Mouse (Mus musculus): ENCODE measurements at regions not wholly inside any gene's neighbourhood (a gene's known extent, or its start where the extent isn't known, plus 50 kb on each side); places are given as distances from the start of the nearest gene placed in this dataset.

DNA sequence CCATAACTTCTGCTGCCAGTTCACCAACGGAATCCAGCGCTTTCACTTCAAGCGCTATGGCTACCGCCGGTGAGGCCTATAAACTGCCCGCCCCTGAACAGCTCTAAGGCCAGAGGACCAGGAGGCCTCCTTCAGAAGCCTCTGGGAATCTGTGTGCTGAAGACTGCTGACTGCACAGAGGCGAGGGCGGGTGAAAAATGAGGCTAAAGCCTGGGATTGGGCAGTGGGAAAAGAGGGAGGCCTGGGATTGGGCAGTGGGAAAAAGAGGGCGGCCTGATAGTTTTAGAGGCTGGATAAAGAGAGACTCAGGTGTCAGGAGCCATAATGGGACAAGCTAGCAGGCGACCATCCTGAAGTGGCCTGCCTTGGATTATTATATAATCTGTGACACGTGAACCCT, 80.8 kb downstream of the Plekhb2 start:
- no peak for DNase-seq (ENCODE audit: low spot score)

DNA sequence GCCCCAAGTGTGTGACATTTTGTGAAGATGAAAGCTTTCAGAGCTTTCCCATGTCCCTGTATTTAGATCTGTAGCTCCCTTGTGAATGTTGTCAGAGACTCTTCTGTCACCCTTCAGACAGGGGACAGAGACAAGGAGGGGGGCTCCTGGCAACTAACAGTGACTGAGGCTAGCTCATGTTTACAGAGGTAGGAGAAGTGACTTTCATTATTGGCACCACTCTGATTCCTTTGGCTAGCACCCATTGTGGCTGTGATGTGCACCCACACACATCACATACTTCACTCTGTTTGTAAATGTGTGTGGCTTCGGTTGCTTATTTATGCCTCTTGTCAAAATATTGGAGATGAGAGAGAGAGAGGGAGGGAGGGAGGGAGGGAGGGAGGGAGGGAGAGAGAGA, 93.4 kb downstream of the Plekhb2 start:
- DNase-seq (ENCODE audit: low spot score), result no peak

DNA sequence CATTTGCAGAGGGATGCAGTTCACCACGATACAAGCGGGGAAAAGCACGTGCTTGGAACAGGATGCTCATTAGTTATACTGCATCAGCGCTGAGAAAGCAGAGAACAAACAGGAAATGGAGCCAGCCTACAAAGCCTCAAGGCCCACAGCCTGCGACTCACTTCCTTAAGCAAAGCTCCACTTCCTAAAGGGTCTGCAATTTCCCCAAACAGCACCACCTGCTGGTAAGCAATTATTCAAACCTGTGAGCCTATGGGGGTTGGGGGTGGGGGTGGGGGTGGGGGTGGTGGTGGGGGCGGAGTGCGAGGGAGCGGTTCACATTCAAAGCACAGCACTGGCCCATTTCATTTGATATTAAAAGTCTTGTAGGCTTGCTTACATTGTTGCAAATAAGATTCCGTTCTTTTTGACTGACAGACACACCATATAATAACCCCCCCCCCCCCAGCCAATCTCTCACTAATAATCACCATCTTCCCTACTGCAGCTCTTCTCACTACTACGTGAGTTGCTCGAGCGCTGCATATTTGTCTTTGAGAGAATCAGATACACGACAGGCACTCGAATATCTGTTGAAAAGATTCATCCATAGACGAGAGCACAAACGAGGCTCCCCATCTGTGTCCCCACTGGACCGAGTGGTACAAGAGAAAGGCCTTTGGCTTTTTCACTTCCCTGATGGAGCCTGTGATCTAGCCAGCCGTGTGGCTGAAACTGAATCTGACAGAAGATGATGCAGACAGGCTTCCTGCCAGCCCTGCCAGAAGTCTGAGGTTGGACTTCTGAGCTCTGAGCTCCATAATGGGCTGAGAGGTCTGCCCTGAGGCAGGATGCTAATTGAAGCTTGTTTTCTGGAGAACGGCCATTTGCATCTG, 112.1 kb downstream of the Plekhb2 start:
- no peak for DNase-seq (ENCODE audit: low spot score)

DNA sequence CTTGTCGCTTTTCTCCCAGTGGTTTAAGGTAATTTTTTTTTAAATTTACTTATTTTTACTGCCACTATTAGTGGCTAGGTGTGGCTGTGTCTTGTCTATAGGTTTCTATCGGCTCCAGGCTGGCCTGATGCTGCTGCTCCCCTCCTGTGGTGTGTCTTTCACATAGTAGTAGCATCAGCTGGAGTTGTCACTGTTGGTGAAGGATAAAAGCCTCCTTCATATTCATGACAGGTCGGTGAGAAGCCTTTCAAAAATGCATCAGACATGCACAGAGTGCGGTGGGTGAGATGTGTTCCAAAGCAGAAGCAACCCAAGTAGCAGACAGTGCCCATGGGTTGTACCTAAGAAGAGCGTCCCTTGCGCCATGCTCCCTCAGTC, 112.7 kb downstream of the Plekhb2 start:
- DNase-seq (ENCODE audit: low spot score), result no peak

DNA sequence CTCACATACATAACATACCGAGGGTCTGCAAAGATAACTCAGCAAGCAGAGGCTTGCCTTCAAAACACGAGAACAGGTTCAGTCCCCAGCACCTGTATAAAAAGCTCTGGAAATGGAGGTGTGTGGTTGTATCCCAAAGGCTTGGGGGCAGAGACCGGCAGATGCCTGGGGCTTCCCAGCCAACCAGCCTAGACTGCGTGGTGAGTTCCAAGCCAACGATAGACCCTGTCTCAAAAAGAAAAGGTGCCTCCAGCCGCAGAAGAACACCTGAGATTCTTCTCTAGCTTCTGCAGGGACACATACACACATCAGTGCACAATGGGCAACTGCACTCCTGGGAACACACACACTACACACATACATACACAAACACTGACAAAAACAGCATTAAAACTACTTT, 125.0 kb downstream of the Plekhb2 start:
- no peak for DNase-seq (ENCODE audit: low spot score)

DNA sequence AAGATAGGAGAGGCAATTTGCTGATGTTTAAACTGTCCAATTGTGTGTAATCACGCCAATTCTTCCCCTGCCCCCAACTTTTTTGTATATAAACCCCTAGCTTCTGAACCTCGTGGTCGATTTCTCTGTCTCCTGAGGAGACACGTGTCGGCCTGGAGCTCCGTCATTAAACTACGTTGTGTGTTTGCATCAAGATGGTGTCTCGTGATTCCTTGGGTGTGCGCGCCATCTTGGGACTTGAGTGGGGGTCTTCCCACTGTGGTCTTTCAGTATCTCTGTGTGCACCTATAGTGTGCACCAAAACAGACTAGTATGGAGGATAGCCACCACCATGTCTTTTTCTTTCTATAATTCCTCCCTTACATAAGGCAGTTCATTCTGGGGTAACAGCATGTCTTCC, 128.4 kb downstream of the Plekhb2 start:
- DNase-seq (ENCODE audit: low spot score), result no peak

DNA sequence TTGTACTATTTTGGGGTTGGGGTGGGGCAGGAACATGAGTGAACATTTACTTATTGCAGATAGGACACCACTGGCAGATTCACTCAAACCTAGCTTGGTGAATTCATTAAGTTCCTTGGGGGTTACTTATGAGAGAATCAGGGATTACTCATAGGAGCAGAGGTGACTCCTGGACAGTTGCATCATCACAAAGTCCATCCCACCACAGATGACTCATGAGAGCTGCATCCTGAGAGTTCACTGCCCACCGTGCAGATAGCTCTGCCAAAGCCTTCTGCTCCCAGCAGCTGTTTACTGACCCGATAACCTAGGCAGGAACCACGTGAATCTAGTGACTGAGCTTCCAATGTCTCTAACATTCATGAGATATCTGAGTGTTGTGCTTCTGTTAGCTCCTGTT, 129.6 kb downstream of the Plekhb2 start:
- DNase-seq (ENCODE audit: low spot score), result no peak

DNA sequence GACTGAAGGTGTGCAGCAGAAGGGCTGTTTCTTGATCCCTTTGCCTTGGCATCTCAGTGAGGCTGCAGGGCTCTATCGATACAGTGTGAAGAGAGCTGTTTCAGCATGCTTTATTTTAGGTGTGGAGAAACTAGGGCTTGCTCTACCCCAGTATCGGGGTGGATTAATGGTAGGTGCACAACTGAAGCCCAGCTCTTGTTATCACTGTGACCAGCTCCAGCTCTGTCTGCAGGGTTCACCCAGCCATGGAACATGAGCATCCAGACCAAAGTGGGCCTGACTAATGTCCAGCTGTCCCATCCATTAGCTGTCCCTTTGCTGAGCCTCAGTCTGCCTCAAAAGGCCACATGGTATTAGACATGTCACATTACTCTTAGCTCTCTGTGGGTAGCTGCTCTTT, 132.2 kb downstream of the Plekhb2 start:
- no peak for DNase-seq (ENCODE audit: low spot score)

DNA sequence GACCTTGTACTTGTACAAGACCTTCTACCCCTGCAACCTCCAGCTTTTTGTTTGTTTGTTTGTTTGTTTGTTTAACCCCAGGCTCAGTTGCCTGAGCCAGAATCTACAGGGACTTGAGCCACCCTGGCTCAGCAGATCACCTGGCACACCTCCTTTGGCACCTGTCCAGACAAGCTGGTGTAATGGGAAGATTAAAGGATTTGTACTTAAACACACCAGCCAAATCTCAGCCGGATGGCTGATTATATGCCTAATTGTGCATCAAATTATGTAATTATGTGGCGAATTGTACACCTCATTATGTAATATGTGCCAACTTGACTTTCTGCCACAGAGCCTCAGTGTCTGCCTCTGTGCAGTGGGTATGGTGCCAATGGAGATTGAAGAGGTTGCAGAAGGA, 133.2 kb downstream of the Plekhb2 start:
- no peak for DNase-seq (ENCODE audit: low spot score)

DNA sequence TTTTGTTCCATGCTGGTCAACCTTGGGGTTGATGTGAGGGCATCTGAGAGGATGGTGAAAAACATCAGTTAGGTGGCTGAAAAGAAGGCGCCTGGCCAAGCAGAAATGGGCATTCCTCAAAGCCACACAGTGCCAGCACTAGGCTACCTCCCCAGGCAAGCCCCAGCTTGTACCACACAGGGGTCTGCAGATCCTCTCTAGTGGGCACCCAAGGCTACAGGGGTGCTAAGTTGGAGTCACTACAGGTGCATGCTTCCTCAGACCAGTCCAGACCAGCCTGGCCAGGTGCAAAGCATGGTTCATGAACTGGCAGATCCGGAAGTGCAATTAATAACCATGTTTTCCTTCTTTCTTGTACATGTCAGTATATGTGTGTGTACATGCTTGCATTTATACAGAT, 137.1 kb downstream of the Plekhb2 start:
- no peak for DNase-seq (ENCODE audit: low spot score)

DNA sequence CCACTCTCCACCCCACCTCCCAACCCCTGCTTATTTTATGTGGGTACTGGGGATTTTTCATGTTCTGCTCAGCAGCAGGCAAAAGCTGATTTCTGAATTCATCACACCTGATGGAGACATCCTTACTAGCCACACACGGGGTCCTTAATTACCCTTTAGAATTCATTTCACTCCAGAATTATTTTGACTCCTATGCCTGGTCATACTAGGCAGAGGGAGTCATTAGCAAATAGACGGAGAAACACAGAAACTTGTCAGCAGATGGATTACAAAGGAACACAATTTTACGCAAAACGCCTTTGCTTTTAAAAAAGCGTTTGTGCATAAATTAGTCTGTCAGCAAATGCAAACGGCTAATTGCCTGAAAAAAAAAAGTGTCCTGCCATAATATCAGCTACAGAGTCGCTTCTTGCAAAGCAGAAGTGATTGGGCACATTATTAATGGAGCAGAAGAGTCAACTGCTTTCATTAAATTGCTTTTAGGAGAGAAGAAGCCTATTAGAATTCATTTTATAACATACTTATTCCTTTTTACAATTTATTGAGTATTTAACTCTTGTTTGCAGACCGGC, 138.0 kb downstream of the Plekhb2 start:
- DNase-seq (ENCODE audit: low spot score), result no peak

DNA sequence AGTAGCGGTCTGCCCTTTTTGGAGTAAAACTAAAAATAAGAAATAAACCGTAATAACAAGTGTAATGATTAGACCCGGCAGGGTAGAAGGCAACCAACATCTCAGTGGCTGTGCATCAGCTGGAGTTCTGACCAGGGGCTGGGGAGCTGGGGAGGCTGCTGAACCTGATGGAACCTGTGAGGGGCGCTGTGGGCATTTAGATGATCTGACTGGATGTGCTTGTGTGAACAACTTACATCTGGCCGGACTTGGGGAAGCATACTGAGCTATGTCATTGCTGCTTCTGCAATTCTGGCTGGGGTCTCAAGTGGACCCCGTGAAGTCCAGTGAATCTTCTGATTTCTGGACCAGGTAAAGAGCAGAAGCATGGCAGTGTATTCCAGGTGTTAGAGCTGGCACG, 138.4 kb downstream of the Plekhb2 start:
- DNase-seq (ENCODE audit: low spot score), result no peak

DNA sequence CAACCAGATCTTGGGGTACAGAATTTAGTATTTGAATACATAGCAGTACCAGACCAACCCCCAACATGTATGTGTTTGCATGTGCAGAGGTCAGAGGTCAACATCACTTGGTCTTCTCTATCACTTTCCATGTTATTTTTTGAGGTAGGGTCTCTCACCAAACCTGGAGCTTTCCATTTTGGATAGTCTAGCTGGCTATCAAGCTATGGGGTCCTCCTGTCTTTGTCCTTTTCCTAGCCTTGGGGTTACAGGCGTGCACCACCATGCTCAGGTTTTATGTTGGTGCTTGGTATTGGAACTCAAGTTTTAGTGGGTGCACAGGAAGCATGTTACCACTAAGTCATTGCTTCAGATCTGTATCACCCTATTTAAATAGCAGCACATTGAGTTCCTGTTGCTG, 151.0 kb downstream of the Plekhb2 start:
- DNase-seq (ENCODE audit: low spot score), result no peak

DNA sequence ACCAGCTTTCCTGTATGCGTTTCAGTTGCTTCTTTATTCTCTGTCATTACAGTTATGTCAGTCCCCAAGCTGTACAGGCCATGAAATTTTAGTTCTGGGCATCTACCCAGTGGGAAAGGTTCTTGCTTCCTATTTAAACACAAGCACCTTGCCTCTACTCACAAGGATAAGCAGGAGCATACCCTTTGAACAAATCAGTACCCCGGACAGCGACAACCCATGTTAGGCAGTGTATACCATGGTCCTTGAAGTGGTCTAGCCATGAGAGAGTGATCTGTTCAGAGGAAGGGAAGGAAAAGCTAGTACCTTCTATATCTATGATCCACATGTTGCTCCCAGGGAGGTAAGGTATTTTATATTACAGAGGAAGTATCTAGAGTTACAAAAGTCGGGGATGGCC, 167.7 kb downstream of the Plekhb2 start:
- no peak for DNase-seq (ENCODE audit: low spot score)

DNA sequence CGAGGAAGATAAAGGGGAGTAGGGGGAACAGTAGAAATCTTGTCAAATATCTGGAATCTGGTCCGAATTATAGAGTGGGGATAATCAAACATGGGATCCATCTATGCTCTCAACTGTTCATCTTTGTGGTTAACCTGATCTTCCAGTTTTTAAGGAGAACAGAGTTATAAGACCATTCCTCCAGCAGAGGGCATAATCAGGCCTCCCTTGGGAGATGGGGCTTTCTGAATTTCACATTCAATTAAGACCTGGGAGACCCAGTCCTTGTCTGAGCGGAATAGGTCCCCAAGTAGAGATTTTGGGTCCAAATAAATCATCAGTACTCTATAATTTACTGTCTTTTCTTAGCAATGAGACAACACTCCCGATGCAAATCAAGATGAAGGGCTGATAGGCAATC, 182.8 kb downstream of the Plekhb2 start:
- DNase-seq (ENCODE audit: low spot score), result no peak

DNA sequence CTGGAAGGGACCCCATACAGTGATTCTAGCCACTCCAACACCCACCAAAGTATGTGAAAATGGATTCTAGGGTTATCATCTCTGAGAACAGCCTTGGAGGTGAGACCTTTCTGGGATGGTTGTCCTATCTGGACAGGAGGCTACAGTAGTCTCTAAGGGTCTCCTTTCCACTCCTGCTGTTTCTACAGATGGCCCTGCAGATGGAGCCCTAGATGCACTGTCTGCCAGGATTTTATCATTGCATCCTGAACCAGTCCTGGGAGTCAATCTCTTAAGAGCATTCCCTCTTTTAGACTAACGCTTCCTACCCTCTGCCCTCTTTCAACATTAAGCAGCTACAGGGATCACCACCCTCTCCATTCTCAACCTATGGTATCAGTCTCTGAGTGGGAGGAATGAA, 223.0 kb downstream of the Plekhb2 start:
- no peak for DNase-seq (ENCODE audit: low spot score)

DNA sequence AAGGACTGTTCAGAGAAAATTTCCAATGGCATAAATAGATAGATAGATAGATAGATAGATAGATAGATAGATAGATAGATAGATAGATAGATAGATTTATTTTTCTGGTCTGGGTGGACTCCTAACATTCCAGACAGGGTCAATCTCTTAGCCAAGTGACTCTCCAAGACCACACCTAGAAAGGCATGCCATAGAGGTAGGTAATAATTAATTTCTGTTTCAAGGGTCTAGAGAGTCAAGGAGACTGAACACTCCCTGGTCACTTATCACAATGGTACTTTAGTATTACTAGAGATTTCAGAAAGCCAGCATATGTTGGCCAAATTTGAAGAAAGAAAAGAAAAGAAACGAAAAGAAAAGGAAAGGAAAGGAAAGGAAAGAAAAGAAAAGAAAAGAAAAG, 245.1 kb downstream of the Plekhb2 start:
- DNase-seq (ENCODE audit: low spot score), result no peak

DNA sequence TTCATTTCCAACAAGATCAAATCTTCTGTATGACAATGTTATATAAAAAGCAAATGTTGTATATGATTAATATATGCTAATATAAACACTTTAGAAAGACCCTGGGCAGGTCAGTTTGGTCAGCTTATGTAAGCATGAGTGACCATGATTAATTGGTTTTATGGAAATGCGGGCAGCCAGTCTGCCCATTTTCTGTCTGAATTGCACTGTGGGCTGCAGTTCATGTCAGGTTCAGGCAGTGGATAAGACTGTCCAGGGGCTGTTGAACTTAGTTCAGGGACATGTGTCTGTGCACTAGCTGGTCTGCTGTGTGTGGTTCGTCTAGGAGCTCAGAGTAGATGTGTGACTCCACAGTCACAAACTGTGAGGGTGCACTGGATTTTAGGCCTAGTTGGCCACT, 246.0 kb downstream of the Plekhb2 start:
- no peak for DNase-seq (ENCODE audit: low spot score)

DNA sequence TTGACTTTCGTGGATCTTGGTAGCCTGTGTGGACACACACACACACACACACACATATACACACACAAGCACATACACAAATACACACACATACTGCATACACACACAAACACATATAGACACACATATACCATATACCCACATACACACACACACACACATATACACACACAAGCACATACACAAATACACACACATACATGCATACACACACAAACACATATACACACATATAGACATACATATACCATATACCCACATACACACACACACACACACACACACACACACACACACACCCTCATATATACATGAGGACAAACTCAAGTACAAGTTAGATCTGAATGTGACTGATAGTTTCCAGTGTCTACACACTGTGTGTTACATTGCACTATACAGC, 256.9 kb downstream of the Plekhb2 start:
- no peak for DNase-seq (ENCODE audit: low spot score)

DNA sequence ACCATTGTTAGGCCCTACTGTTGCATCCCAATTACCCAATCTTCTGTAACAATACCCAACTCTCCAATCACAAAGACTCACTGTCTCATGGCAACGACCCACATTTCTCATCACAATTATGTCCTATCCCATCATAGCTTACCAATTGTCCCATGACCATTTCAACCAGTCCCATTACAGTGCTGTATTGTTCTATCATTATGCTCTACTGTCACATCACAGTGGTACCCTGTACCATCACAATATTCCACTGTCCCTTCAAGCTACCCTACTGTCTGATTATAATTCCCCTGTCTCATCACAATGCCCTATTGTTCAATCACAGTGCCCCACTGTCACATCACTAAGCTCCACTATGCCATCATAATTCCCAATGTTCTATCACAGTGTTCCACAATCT, 260.0 kb downstream of the Plekhb2 start:
- no peak for DNase-seq (ENCODE audit: low spot score)

DNA sequence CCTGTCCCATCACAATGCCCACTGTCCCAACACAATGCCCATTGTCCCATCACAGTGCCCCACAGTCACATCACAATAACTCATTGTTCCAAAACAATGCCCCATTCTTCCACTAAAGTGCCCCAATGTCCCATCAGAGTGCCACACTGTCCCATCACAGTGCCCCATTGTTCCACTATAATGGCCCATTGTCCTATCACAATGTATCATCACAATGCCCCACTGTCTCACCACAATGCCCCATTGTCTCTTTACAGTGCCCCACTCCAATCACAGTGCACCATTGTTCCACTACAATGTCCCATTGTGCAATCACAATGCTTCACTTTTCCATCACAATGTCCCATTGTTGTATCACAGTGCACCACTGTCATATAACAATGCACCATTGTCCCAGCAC, 265.7 kb downstream of the Plekhb2 start:
- no peak for DNase-seq (ENCODE audit: low spot score)

DNA sequence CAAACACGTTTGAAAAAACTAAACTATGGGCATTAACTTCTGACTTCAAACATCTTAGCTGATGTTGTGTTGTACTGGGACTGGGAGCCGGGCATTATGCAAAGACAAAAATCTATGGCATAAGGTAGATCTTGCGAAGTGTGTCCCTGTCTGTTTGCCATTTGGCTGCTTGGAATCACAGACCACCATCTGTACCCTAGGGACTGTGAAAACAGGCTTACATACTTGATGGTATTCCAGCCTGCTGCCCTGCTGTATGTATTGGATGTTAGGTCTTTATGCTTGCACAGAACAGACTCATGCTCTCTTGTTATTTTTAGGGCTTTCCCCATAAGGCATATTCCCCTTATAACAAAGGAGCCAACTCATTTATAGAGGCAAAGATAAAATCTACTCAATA, 288.1 kb downstream of the Plekhb2 start:
- no peak for DNase-seq (ENCODE audit: low spot score)

DNA sequence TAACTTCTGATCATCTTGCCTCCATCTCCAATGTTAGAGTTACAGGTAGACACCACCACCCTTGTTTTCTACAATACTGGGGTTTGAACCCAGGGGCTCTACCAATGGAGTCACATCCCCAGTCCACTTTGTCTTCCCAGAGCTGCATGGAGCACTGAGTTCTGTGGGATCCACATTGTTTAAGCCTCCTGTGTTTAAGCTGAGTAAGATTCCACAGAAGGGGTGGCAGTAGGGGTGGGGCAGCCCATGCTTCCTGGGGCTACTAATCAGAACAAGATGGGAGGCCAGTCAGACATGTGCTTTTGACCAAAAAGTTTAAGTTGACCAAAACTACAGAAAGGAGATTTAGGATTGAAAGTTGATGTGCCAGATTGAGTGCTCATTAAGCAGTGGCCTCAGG, 299.3 kb downstream of the Plekhb2 start:
- DNase-seq (ENCODE audit: low spot score), result no peak

DNA sequence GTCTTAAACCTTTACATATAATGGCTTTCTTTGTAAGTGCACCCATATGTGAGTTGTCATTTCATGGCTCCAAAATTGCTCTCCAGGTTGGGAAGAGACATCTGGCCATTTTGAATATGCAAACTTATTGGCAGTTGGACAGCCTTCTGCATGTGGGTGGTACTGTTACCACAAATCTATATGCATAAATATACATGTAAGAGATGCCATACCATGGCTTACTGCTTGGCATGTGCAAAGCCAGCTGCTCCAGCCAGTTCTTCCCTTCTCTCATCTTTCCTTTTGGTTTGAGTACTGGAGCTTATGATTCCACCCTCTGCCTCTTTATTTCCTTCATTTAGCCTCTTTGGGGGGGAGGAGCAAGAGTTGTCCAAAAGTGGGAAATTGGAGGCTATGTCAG, 312.7 kb downstream of the Plekhb2 start:
- DNase-seq (ENCODE audit: low spot score), result no peak

Data from lung, postnatal 25 days (tissue).